Mouse (Mus musculus): ENCODE measurements around the gene Pmel.
"Not testable (repeated sequence)": the region's sequence is repeated elsewhere in the genome, so short reads cannot be mapped to it uniquely, and the experiment has no call there.

Gene Pmel

GRCm38 (mm10) chr10:128702328-128703007, 1.5 kb upstream of the Pmel start:
- DNase-seq (ENCODE audit: low read depth), result no peak

DNA sequence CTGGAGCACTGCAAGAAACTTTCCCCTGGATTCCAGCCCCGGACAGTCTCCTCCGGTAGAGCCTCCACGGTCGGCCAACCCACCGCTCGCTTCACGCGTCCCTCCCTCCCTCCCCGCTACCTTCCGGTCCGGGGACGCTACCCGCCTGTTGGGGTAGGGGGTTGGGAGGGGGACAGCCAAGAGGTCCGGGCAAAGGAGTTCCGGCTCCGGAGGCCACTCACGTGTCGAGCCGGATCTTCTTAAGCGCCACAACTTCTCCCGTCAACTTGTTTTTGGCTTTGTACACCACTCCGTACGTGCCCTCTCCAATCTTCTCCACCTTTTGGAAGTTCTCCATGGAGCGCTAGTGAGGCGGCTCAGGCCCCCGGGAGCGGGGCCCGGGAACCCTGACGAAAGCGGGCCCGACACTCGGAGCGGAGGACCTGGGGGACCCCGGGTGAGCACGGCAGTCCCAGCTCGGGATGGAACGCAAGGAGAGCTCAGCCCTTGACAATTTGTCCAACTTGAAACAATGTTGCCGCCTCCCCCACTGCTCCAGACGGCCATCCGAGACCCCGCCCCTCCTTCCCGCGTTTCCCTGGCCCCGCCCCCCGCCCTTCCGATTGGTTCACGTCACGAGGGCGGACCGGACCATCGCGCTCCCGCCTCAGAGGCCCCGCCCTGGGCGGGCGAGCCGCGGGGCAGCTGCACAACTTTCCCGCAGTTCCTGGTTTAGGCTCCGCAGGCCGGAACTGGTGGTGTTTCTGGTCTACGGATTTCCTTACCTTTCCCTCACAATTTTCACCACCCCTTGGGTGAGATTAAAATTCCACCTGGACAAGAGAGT, 709 bp downstream of the Pmel start, which contains the start of gene Cdk2:
TSS of gene Cdk2 (minus strand) at position 541 of the 826 bp plus-strand sequence.
- DNase-seq (ENCODE audit: low read depth), result peak; percentile 87

DNA sequence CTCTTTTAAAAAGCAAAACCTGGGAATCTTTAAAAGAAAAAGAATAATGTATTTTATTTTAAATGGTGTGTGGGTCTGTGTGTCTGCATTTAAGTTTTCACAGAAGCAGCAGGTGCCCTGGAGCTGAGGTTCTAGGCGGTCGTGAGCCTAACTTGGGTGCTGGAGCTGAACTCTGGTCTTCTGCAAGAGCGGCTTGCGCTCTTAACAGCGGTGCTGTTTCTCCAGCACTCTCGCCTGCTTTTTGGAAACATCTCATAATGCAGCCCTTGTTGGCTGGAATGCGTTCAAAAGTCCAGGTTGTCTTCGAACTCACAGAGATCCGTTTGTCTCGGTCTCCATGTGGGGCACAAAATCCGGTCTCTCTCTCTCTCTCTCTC, 1.3 kb downstream of the Pmel start:
- DNase-seq (ENCODE audit: low read depth), result no peak

GRCm38 (mm10) chr10:128711318-128711717, 7.3 kb downstream of the Pmel start:
- not testable (repeated sequence) for DNase-seq (ENCODE audit: low read depth)

DNA sequence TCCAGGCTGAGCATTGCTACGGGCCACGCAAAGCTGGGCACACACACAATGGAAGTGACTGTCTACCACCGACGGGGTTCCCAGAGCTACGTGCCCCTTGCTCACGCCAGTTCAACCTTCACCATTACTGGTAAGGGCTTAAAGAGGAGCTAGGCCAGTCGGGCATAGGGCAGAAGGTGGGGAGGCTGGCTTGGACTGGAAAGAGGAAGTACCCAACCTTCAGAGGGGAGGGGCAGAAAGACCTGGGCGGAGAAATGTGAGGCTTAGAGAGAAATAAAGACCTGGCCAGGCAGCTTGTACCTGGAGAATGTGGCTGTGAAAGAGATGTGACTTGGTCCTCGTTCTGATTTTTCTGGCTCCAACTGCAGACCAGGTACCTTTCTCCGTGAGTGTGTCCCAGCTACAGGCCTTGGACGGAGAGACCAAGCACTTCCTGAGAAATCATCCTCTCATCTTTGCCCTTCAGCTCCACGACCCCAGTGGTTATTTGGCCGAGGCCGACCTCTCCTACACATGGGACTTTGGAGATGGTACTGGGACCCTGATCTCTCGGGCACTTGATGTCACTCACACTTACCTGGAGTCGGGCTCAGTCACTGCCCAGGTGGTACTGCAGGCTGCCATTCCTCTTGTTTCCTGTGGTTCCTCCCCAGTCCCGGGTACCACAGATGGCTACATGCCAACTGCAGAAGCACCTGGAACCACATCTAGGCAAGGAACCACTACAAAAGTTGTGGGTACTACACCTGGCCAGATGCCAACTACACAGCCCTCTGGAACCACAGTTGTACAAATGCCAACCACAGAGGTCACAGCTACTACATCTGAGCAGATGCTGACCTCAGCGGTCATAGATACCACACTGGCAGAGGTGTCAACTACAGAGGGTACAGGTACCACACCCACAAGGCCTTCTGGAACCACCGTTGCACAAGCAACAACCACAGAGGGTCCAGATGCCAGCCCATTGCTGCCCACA, 11.9 kb downstream of the Pmel start:
- DNase-seq (ENCODE audit: low read depth), result peak; percentile 92

DNA sequence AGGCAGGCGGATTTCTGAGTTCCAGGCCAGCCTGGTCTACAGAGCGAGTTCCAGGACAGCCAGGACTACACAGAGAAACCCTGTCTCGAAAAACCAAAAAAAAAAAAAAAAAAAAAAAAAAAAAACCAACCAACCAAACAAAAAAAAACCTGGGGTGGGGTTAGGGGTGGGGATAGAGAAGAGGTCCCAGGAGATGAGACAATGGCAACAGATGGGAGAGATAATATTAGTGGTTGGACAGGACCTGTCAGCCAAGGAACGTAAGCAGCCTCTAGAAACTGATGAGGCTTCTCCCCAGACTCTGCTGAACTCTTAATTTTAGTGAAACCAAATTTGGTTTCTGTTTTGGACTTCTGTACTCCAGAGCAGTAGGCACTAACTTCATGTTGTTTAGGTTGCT, 21.5 kb downstream of the Pmel start:
- not testable (repeated sequence) for DNase-seq (ENCODE audit: low read depth)

DNA sequence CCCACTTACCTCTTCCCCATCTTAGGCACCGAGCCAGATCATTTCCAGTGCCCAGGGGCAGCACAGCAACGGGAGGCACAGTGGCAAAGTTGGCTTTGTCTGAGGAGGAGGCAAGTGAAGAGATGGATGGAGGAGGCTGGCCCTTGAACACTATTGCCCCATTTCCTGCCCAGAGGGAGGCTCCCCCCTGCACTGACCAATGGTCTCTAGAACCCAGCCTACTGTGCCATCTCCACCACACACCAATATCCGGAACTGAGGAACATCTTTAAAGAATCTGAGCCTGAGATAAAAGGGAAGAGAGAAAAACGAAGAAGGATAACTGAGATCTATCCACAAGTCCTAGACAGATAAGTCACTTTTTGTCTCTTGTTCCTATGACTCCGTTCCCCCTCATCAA, 24.1 kb downstream of the Pmel start:
- DNase-seq (ENCODE audit: low read depth), result no peak

DNA sequence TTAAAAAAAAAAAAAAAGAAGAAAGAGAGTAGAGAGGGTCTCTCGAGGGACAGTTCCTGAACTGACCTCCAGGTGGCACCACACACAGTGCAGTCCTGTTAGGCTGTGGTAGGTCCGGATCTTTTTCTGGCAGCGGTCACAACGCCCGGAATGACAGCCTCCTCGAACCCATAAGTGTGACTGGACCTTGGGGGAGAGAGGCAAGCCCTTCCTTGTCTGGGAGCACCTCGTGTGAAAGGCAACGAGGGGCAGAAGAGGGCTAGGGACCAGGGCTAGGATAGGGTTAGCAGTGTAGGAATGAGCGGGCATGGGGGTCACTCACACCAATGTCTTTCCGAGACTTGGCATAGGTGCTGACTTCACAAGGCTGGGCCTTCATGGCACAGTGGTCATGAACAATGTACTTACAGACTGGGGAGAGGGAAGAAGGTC, 27.0 kb downstream of the Pmel start:
- DNase-seq (ENCODE audit: low read depth), result peak; percentile 79

DNA sequence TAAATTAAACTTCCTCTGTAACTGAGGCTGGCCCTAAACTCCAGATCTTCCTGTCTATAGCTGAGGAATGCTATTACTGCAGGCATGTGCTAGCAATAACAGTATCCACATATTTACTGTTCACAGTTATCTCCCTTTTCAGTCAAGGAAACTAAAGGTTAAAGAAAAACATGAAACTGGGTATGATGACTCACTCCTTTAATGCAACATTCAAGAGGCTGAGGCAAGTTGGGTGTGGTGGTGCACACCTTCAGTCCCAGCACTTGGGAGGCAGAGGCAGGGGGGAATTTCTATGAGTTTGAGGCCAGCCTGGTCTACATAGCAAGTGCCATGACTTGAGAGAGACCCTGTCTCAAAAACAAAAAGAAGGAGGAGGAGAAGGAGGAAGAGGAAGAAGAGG, 28.0 kb downstream of the Pmel start:
- DNase-seq (ENCODE audit: low read depth), result no peak

- DNase-seq (ENCODE audit: low read depth), result no peak
Measured at GRCm38 (mm10) chr10:128737435-128737834, 33.4 kb downstream of the Pmel start.

GRCm38 (mm10) chr10:128740296-128740695, 36.3 kb downstream of the Pmel start:
- DNase-seq (ENCODE audit: low read depth), result no peak

- no peak for DNase-seq (ENCODE audit: low read depth)
Measured at GRCm38 (mm10) chr10:128742616-128743015, 38.6 kb downstream of the Pmel start.

DNA sequence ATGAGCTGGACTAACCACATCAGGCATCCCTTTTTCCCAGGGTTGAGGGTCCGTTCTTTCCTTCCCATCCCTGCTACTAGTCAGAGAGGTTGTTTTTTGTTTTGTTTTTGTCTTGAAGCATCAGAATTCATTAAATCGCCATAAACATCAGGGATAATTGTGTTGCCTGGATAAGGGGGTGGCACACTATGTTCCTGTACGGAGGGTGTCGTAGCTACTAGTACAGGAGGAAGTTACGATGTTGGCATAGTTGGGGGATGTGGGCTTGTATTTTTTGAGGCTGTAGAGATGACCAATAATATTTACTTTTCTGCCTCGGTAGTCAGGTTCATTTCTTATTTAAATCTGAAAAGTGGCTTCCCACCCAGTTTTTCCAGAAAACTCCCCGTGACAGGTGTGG, 39.2 kb downstream of the Pmel start:
- peak; percentile 40 for DNase-seq (ENCODE audit: low read depth)

- peak; percentile 54 for DNase-seq (ENCODE audit: low read depth)
Measured at GRCm38 (mm10) chr10:128743791-128744191, 39.8 kb downstream of the Pmel start.

GRCm38 (mm10) chr10:128744211-128744610, 40.2 kb downstream of the Pmel start:
- DNase-seq (ENCODE audit: low read depth), result no peak

DNA sequence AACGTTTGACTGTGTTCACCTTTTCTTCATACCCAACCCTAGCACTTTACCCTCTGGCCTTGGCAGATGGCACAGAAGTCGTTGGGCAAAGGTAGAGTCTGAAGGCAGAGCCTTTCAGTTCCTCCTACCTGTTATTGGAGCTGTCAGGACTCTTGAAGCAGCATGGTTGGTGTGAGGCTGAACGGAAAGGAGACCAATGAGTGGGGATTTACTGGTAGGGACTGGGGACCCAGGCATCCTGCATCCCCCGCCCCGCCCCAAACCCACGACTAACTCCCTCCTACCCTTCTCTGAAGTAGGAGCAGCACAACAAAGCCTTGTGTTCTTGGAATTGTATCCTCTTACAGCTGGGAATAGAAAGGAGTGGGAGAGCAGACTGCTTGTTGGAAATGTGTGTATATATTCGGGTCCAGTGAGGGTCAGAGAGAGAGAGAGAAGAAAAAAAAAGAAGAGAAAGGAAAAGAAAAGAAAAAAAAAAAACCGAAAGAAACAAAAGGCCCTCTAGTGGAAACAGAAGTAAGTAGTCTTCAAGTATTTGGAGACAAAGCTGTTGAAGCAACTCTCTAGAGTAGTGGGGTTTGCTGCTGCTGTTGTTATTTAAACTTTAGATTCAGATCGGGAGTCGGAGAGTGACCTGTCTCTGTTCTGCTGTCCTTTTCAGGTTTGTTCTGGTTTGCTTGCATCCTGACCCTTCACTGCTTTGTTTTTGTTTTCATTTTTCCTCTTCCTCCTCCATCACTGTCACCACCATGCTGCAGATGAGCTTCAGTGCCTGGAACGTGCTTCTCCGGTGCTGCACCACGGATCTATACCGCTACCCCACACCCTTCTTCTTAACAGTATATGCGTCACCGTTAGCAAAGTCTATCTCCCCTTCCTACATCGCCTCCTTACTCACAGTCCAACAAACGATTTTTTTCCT, 40.9 kb downstream of the Pmel start, which contains the start of gene Dgka:
TSS of gene Dgka (minus strand) at position 176 of the 922 bp plus-strand sequence.
- peak; percentile 86 for DNase-seq (ENCODE audit: low read depth)

GRCm38 (mm10) chr10:128745946-128746613, 42.1 kb downstream of the Pmel start:
- peak; percentile 90 for DNase-seq (ENCODE audit: low read depth)

- peak; percentile 53 for DNase-seq (ENCODE audit: low read depth)
Measured at GRCm38 (mm10) chr10:128746972-128747645, 43.1 kb downstream of the Pmel start.

DNA sequence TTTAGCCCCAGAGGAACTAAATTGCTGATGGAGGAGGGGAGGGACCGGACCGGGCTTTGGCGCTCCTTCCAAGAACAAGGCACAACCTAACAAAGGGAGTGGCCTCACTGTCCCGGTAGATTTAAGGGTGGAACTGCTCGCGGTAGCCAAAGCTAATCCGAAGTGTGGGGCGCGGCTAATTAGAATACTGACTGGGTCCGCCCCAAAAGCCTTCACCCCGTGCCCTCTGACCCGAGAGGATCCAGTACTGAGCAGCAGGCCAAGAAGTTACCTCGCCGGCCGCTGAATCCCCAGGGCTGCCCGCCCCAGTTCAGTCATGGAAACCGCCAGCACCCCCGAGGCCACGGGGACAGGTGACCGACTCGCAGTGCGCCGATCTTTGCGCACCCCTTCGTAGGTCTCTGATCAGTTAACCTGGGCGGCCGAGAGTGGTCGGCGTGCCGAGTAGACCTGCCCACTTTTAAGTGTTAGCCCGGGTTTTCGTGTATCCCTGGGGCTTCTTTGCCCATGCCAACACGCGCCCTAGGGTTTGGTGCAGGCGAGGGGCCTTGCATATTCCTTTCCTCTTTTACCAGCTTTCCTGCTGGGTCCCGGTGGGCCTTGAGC, 43.8 kb downstream of the Pmel start, which contains the start of gene Pym1:
TSS of gene Pym1 (plus strand) at position 244 of the 606 bp plus-strand sequence.
- peak; percentile 65 for DNase-seq (ENCODE audit: low read depth)

Measured in naive thymus-derived CD4-positive, alpha-beta T cell, adult 2 months (primary cell).